Mouse (Mus musculus): ENCODE results near the gene AC129217.1. TPM values are rescaled to one million over a fixed set of nuclear protein-coding genes. Genes with fewer than 3 reads are reported as not detected.

The AC129217.1 gene
- total RNA-seq, 2 experiments from 2014 or later, result 1.9 TPM; not detected in 1

Small RNA genes lying within 50 kb of the gene (microRNA-seq; reads per million reads assigned to microRNA genes)
- not detected for gene Mir5136

Other genes with a start within 250 kb of the AC129217.1 start
- gene Slc22a8, start 238.5 kb upstream of the AC129217.1 start, total RNA-seq (2021), result 10 to 100 TPM; 19.9 to 20.2 TPM
- gene Slc22a6, start 211.7 kb upstream of the AC129217.1 start, total RNA-seq (2021), result 1 to 10 TPM; 4.9 to 5.9 TPM
- 100 to 1,000 TPM; 119 to 128 TPM for gene Chrm1, start 166.0 kb upstream of the AC129217.1 start, total RNA-seq (2021)
- gene Slc3a2, start 106.4 kb upstream of the AC129217.1 start, total RNA-seq (2021), result 100 to 1,000 TPM; 195 to 198 TPM
- gene Wdr74, start 93.9 kb upstream of the AC129217.1 start, total RNA-seq (2021), result 10 to 100 TPM; 47.3 to 47.4 TPM
- 1 to 10 TPM; 1.3 to 2.2 TPM for gene 1700092M07Rik, start 89.1 kb upstream of the AC129217.1 start, total RNA-seq (2021)
- gene Stx5a, start 88.4 kb upstream of the AC129217.1 start, total RNA-seq (2021), result 10 to 100 TPM; 68.1 to 69.0 TPM
- 10 to 100 TPM; 72.7 to 76.2 TPM for gene Nxf1, start 72.7 kb upstream of the AC129217.1 start, total RNA-seq (2021)
- gene Tmem223, start 58.8 kb upstream of the AC129217.1 start, total RNA-seq (2021), result 10 to 100 TPM; 87.9 to 93.9 TPM
- gene Tmem179b, start 55.3 kb upstream of the AC129217.1 start, total RNA-seq (2021), result 1 to 10 TPM; 7.2 to 8.9 TPM
- gene Taf6l, start 43.4 kb upstream of the AC129217.1 start, total RNA-seq (2021), result 10 to 100 TPM; 16.4 to 17.8 TPM
- gene Polr2g, start 31.2 kb upstream of the AC129217.1 start, total RNA-seq (2021), result 100 to 1,000 TPM; 109 to 110 TPM
- gene Zbtb3, start 27.2 kb upstream of the AC129217.1 start, total RNA-seq (2021), result 1 to 10 TPM; 4.5 to 5.5 TPM
- gene Ttc9c, start 10.4 kb upstream of the AC129217.1 start, total RNA-seq (2021), result 10 to 100 TPM; 27.7 to 29.0 TPM
- gene Hnrnpul2, start 9.8 kb upstream of the AC129217.1 start, total RNA-seq (2021), result 10 to 100 TPM; 98.6 to 98.9 TPM
- gene Bscl2, start 7.7 kb downstream of the AC129217.1 start, total RNA-seq (2021), result 10 to 100 TPM; 96.1 to 97.0 TPM
- gene Gng3, start 9.4 kb downstream of the AC129217.1 start, total RNA-seq (2021), result 100 to 1,000 TPM; 319 to 328 TPM
- 1 to 10 TPM in 1 of 2 experiments, under 1 TPM in 1; 0.43 to 1.0 TPM for gene Lrrn4cl, start 21.0 kb downstream of the AC129217.1 start, total RNA-seq (2021)
- 100 to 1,000 TPM; 101 TPM for gene Ubxn1, start 41.7 kb downstream of the AC129217.1 start, total RNA-seq (2021)
- gene Uqcc3, start 51.1 kb downstream of the AC129217.1 start, total RNA-seq (2021), result 10 to 100 TPM; 26.1 to 33.3 TPM
- 1 to 10 TPM; 3.4 to 7.9 TPM for gene Lbhd1, start 54.0 kb downstream of the AC129217.1 start, total RNA-seq (2021)
- gene Gm49403, start 54.2 kb downstream of the AC129217.1 start, total RNA-seq (2021), result not detected
- gene 1810009A15Rik, start 59.1 kb downstream of the AC129217.1 start, total RNA-seq (2021), result 10 to 100 TPM; 19.5 to 23.4 TPM
- 1 to 10 TPM in 1 of 2 experiments, not detected in 1; 1.7 TPM for gene Gm49416, start 59.2 kb downstream of the AC129217.1 start, total RNA-seq (2021)
- 10 to 100 TPM; 22.0 to 23.1 TPM for gene Ints5, start 63.2 kb downstream of the AC129217.1 start, total RNA-seq (2021)
- 10 to 100 TPM; 94.4 to 96.8 TPM for gene Ganab, start 68.3 kb downstream of the AC129217.1 start, total RNA-seq (2021)
- gene B3gat3, start 90.6 kb downstream of the AC129217.1 start, total RNA-seq (2021), result 100 to 1,000 TPM; 141 to 144 TPM
- 1 to 10 TPM; 2.1 to 2.4 TPM for gene Rom1, start 99.6 kb downstream of the AC129217.1 start, total RNA-seq (2021)
- 1 to 10 TPM; 7.5 to 8.5 TPM for gene Eml3, start 99.8 kb downstream of the AC129217.1 start, total RNA-seq (2021)
- 10 to 100 TPM; 50.2 to 52.4 TPM for gene Mta2, start 112.1 kb downstream of the AC129217.1 start, total RNA-seq (2021)
- 10 to 100 TPM; 14.6 to 16.0 TPM for gene Tut1, start 124.1 kb downstream of the AC129217.1 start, total RNA-seq (2021)
- 100 to 1,000 TPM; 228 to 251 TPM for gene Eef1g, start 137.3 kb downstream of the AC129217.1 start, total RNA-seq (2021)
- gene Ahnak, start 159.5 kb downstream of the AC129217.1 start, total RNA-seq (2021), result 10 to 100 TPM; 14.5 to 17.8 TPM